Mouse (Mus musculus): ENCODE measurements around the gene Dgki. TPM values are rescaled to one million over a fixed set of nuclear protein-coding genes. Genes with fewer than 3 reads are reported as not detected.
"Not testable (repeated sequence)": the region's sequence is repeated elsewhere in the genome, so short reads cannot be mapped to it uniquely, and the experiment has no call there.

Gene Dgki
- total RNA-seq, 2 experiments from 2014 or later = 0.20 to 0.21 TPM

GRCm38 (mm10) chr6:37154051-37154450 is 145.9 kb downstream of the Dgki start:
- ATAC-seq (replicated peaks; ENCODE audit: poor library complexity) = no peak

GRCm38 (mm10) chr6:37150483-37150882 is 149.5 kb downstream of the Dgki start:
- no peak for ATAC-seq (replicated peaks; ENCODE audit: poor library complexity)

- ATAC-seq (replicated peaks; ENCODE audit: poor library complexity) = peak; percentile 42
Measured at GRCm38 (mm10) chr6:37150038-37150437, 149.9 kb downstream of the Dgki start.

- no peak for ATAC-seq (replicated peaks; ENCODE audit: poor library complexity)
Measured at GRCm38 (mm10) chr6:37149196-37149595, 150.8 kb downstream of the Dgki start.

GRCm38 (mm10) chr6:37147431-37148022 is 152.5 kb downstream of the Dgki start:
- no peak for ATAC-seq (replicated peaks; ENCODE audit: poor library complexity)

GRCm38 (mm10) chr6:37143867-37144163 is 156.2 kb downstream of the Dgki start:
- ATAC-seq (replicated peaks; ENCODE audit: poor library complexity) = peak; percentile 43

- ATAC-seq (replicated peaks; ENCODE audit: poor library complexity) = peak; percentile 29
Measured at GRCm38 (mm10) chr6:37142991-37143866, 156.8 kb downstream of the Dgki start.

GRCm38 (mm10) chr6:37138816-37139215 is 161.2 kb downstream of the Dgki start:
- ATAC-seq (replicated peaks; ENCODE audit: poor library complexity) = no peak

- no peak for ATAC-seq (replicated peaks; ENCODE audit: poor library complexity)
Measured at GRCm38 (mm10) chr6:37131257-37131656, 168.7 kb downstream of the Dgki start.

GRCm38 (mm10) chr6:37120417-37121154 is 179.4 kb downstream of the Dgki start:
- ATAC-seq (replicated peaks; ENCODE audit: poor library complexity) = no peak

GRCm38 (mm10) chr6:37119205-37119604 is 180.8 kb downstream of the Dgki start:
- ATAC-seq (replicated peaks; ENCODE audit: poor library complexity) = no peak

GRCm38 (mm10) chr6:37113048-37113447 is 186.9 kb downstream of the Dgki start:
- ATAC-seq (replicated peaks; ENCODE audit: poor library complexity) = no peak

- not testable (repeated sequence) for ATAC-seq (replicated peaks; ENCODE audit: poor library complexity)
Measured at GRCm38 (mm10) chr6:37106236-37106635, 193.7 kb downstream of the Dgki start.

- ATAC-seq (replicated peaks; ENCODE audit: poor library complexity) = no peak
Measured at GRCm38 (mm10) chr6:37100413-37100812, 199.6 kb downstream of the Dgki start.

- peak; percentile 99 for ATAC-seq (replicated peaks; ENCODE audit: poor library complexity)
Measured at GRCm38 (mm10) chr6:37097356-37098155, 202.4 kb downstream of the Dgki start.

- ATAC-seq (replicated peaks; ENCODE audit: poor library complexity) = no peak
Measured at GRCm38 (mm10) chr6:37096840-37097305, 203.1 kb downstream of the Dgki start.

GRCm38 (mm10) chr6:37089148-37090111 is 210.6 kb downstream of the Dgki start:
- 0 out of 2 replicates have a peak, but pooled peaks have one; percentile 42 for ATAC-seq (replicated peaks; ENCODE audit: poor library complexity)

- ATAC-seq (replicated peaks; ENCODE audit: poor library complexity) = no peak
Measured at GRCm38 (mm10) chr6:37082990-37083389, 217.0 kb downstream of the Dgki start.

GRCm38 (mm10) chr6:37072401-37073016 is 227.5 kb downstream of the Dgki start:
- ATAC-seq (replicated peaks; ENCODE audit: poor library complexity) = no peak
